13 mouse cellular contexts compared by ENCODE assay signal in genomic region chr11:36566146-36566545, GRCm38 (mm10).
A peak's percentile ranks its signal among the peaks of the same experiment; 100 is the strongest.
DNase-seq lines count a peak whose midpoint lies in the region; ATAC-seq and TF ChIP-seq lines count a peak whose summit lies in the region.
"Had no signal": no experiment of that assay in that cellular context is flagged by ENCODE, and none has a peak within 500 bp of the region (broad histone marks: within the 10 kb centered on the region; RNA-seq: fewer than 3 reads in every experiment).

No protein-coding gene starts in this region.

- peak; percentile 52; the same call in 1 of the 2 replicates for ATAC-seq in hindbrain, embryonic 16.5 days
- no peak for ATAC-seq in hindbrain, embryonic 14.5 days (ENCODE audit: low FRiP score)
- ATAC-seq in erythroblast, adult 5-6 weeks (replicated peaks; ENCODE audit: low FRiP score, poor library complexity, severe bottlenecking), result no peak

- no peak for TF ChIP-seq POLR2A in cerebellum, adult 2 months (IDR thresholded peaks at IDR 0.05; ENCODE audit: borderline replicate concordance, insufficient read depth, low read length)

- no peaks in the 10 kb centered on the region for H3K36me3 ChIP-seq in hindbrain, embryonic 16.5 days (ENCODE audit: control insufficient read depth, insufficient read depth, low read length)
- no peaks in the 10 kb centered on the region for H3K36me3 ChIP-seq in hindbrain, embryonic 14.5 days (replicated peaks; ENCODE audit: control insufficient read depth, insufficient read depth)
- H3K36me3 ChIP-seq in heart, embryonic 10.5 days, result no peaks in the 10 kb centered on the region
- H3K36me3 ChIP-seq: limb, embryonic 15.5 days had no signal

- intact Hi-C loops in left cerebral cortex, postnatal 4 days (cut with DNase I), result no loop called here

- no peak for DNase-seq in hindbrain, embryonic 14.5 days (ENCODE audit: low spot score)
- DNase-seq in cerebellum, adult 2 months, result peak; percentile 83 to 91
- DNase-seq in layer of hippocampus, adult 18-20 months (ENCODE audit: low spot score in 2 of 2), result peak; percentile 81 to 90
- peak; percentile 49 for DNase-seq in left cerebral cortex, postnatal 4 days
- DNase-seq in heart, embryonic 10.5 days (ENCODE audit: low spot score), result no peak
- DNase-seq in lung, postnatal 25 days (ENCODE audit: low spot score), result no peak
- DNase-seq: adrenal gland, postnatal 36 days; kidney, adult 2 months; lung, postnatal 14 days had no signal

- WGBS in hindbrain, embryonic 16.5 days, result 55% methylated on average over 2 of the region's 2 CpGs
- 58% methylated on average over 2 of the region's 2 CpGs for WGBS in hindbrain, embryonic 14.5 days
- 7% methylated on average over 2 of the region's 2 CpGs for WGBS in cerebellum, adult 2 months
- 76% methylated on average over 2 of the region's 2 CpGs for WGBS in heart, embryonic 10.5 days

- no peak for TF ChIP-seq CTCF in cerebellum, adult 2 months (IDR thresholded peaks at IDR 0.05; ENCODE audit: borderline replicate concordance, insufficient read depth, low read depth, low read length)

- H3K4me3 ChIP-seq in hindbrain, embryonic 16.5 days (ENCODE audit: low read length), result no peak overlapping the region
- H3K4me3 ChIP-seq in hindbrain, embryonic 14.5 days (replicated peaks; ENCODE audit: low read length), result no peak overlapping the region
- no peak overlapping the region for H3K4me3 ChIP-seq in cerebellum, adult 2 months (replicated peaks; ENCODE audit: insufficient read depth, low read depth, low read length)
- no peak overlapping the region for H3K4me3 ChIP-seq in heart, embryonic 10.5 days
- H3K4me3 ChIP-seq: limb, embryonic 15.5 days had no signal

- H3K9ac ChIP-seq in hindbrain, embryonic 16.5 days (ENCODE audit: low read depth, low read length), result no peak overlapping the region
- H3K9ac ChIP-seq in hindbrain, embryonic 14.5 days, result no peak overlapping the region
- H3K9ac ChIP-seq: limb, embryonic 15.5 days had no signal

- H3K4me2 ChIP-seq in hindbrain, embryonic 16.5 days (ENCODE audit: low read length), result no peak overlapping the region
- H3K4me2 ChIP-seq in hindbrain, embryonic 14.5 days (replicated peaks), result no peak overlapping the region
- H3K4me2 ChIP-seq: limb, embryonic 15.5 days had no signal

- H3K27ac ChIP-seq in hindbrain, embryonic 16.5 days (ENCODE audit: low read depth, low read length), result no peak overlapping the region
- H3K27ac ChIP-seq in hindbrain, embryonic 14.5 days, result no peak overlapping the region
- H3K27ac ChIP-seq in cerebellum, adult 2 months (ENCODE audit: insufficient read depth, low read length), result no peak overlapping the region
- H3K27ac ChIP-seq in heart, embryonic 10.5 days, result no peak overlapping the region
- H3K27ac ChIP-seq: limb, embryonic 15.5 days; stomach, postnatal 0 days had no signal

- H3K4me1 ChIP-seq in hindbrain, embryonic 16.5 days (ENCODE audit: control insufficient read depth, insufficient read depth, low read depth, low read length), result no peaks in the 10 kb centered on the region
- H3K4me1 ChIP-seq in hindbrain, embryonic 14.5 days (replicated peaks; ENCODE audit: control insufficient read depth, insufficient read depth, low read length), result peaks cover 6% of the 10 kb centered on the region
- H3K4me1 ChIP-seq in cerebellum, adult 2 months (ENCODE audit: control insufficient read depth, insufficient read depth, low read length), result peaks cover 5% of the 10 kb centered on the region
- H3K4me1 ChIP-seq in heart, embryonic 10.5 days, result peaks cover 4% of the 10 kb centered on the region; the same call in 1 of the 2 replicates
- H3K4me1 ChIP-seq: limb, embryonic 15.5 days had no signal

- H3K27me3 ChIP-seq in hindbrain, embryonic 16.5 days (replicated peaks; ENCODE audit: control insufficient read depth, insufficient read depth, low read length), result no peaks in the 10 kb centered on the region
- H3K27me3 ChIP-seq in hindbrain, embryonic 14.5 days (ENCODE audit: control insufficient read depth, insufficient read depth, low read length), result no peaks in the 10 kb centered on the region
- H3K27me3 ChIP-seq in cerebellum, adult 2 months (ENCODE audit: control insufficient read depth, insufficient read depth, low read length), result no peaks in the 10 kb centered on the region
- H3K27me3 ChIP-seq in heart, embryonic 10.5 days (ENCODE audit: insufficient read depth, poor library complexity, severe bottlenecking), result no peaks in the 10 kb centered on the region
- H3K27me3 ChIP-seq: limb, embryonic 15.5 days had no signal

- no peaks in the 10 kb centered on the region for H3K9me3 ChIP-seq in hindbrain, embryonic 16.5 days (ENCODE audit: control insufficient read depth, low read length)
- H3K9me3 ChIP-seq in hindbrain, embryonic 14.5 days (ENCODE audit: control insufficient read depth, low read length), result no peaks in the 10 kb centered on the region
- H3K9me3 ChIP-seq in heart, embryonic 10.5 days, result no peaks in the 10 kb centered on the region
- H3K9me3 ChIP-seq: limb, embryonic 15.5 days had no signal

Comparison
In these comparisons a context has a peak if more than half of its experiments do, and no peak if none do; other contexts are left out.
1. DNase-seq: peak in cerebellum, adult 2 months (2 of 2), layer of hippocampus, adult 18-20 months (2 of 2) and left cerebral cortex, postnatal 4 days (single experiment); none in hindbrain, embryonic 14.5 days (single experiment), heart, embryonic 10.5 days (single experiment) and lung, postnatal 25 days (single experiment).